Comparison of ENCODE assay signal across 31 mouse cellular contexts in the genomic region with DNA sequence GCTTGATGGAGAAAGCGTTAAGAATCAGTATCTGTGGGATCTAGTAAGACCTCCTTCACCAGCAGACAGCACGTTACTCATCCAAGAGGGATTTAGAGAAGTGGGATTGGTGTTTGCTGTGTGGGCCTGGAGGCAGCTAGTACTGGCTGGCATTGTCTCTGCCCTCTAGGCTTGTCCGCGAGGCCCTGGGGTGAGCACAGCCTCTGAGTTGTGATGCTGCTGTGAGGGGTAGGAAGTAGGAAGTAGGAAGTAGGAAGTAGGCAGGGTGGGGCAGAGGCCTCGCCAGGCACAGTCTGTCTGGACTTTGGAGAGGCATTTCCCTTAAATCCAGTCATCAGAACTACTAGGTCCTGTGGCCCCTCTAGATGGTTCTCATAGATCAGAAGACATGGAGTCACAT. TPM values are rescaled to one million over a fixed set of nuclear protein-coding genes. Genes with fewer than 3 reads are reported as not detected.
A peak's percentile ranks its signal among the peaks of the same experiment; 100 is the strongest.
DNase-seq lines count a peak whose midpoint lies in the region; ATAC-seq and TF ChIP-seq lines count a peak whose summit lies in the region.
"Had no signal": no experiment of that assay in that cellular context is flagged by ENCODE, and none has a peak within 500 bp of the region (broad histone marks: within the 10 kb centered on the region; RNA-seq: fewer than 3 reads in every experiment).

No protein-coding gene starts in this region.

- peaks cover 10% of the 10 kb centered on the region for H3K79me2 ChIP-seq in CH12.LX (replicated peaks; ENCODE audit: control insufficient read depth, extremely low read depth, insufficient read depth, poor library complexity, severe bottlenecking)

- in situ Hi-C loops in CH12.LX (cut with MboI; ENCODE audit: low pct_ligation_motif_present, low pct_unique_long_range_greater_than_20kb, low sequenced_read_pairs): loop anchor here (10.0 kb wide), 1 partner anchor 296 kb away; no protein-coding TSS in a partner anchor

- H3K9ac ChIP-seq in CH12.LX (ENCODE audit: insufficient read depth, low read depth): no peak overlapping the region
- no peak overlapping the region for H3K9ac ChIP-seq in lung, embryonic 16.5 days (ENCODE audit: low read length)
- H3K9ac ChIP-seq: embryonic facial prominence, embryonic 15.5 days; forebrain, embryonic 12.5 days; forebrain, postnatal 0 days; heart, embryonic 15.5 days; intestine, embryonic 15.5 days; limb, embryonic 12.5 days; liver, embryonic 15.5 days; neural tube, embryonic 15.5 days; stomach, embryonic 15.5 days had no signal

- H3K4me1 ChIP-seq in CH12.LX (ENCODE audit: control insufficient read depth in 1 of 2, insufficient read depth in 2 of 2): peaks cover 3 to 51% of the 10 kb centered on the region in 2 experiments
- peaks cover 8% of the 10 kb centered on the region for H3K4me1 ChIP-seq in lung, embryonic 16.5 days (replicated peaks; ENCODE audit: control insufficient read depth, insufficient read depth, low read length)
- H3K4me1 ChIP-seq: forebrain, embryonic 12.5 days; limb, embryonic 12.5 days; stomach, embryonic 15.5 days had no signal

- dilution Hi-C loops in CH12.LX (cut with MboI; ENCODE audit: extremely low pct_ligation_motif_present, extremely low pct_unique_long_range_greater_than_20kb, low sequenced_read_pairs): no loop called here

- peak overlapping the region; percentile 39; the same call in 1 of the 2 replicates for H3K27ac ChIP-seq in layer of hippocampus, adult 2 months
- no peak overlapping the region for H3K27ac ChIP-seq in CH12.LX (ENCODE audit: insufficient read depth, low read depth)
- H3K27ac ChIP-seq in lung, embryonic 16.5 days (ENCODE audit: low read length): peak overlapping the region; percentile 33
- H3K27ac ChIP-seq: embryonic facial prominence, embryonic 10.5 days; embryonic facial prominence, embryonic 15.5 days; forebrain, embryonic 12.5 days; heart, adult 2 months; heart, embryonic 15.5 days; intestine, embryonic 15.5 days; kidney, postnatal 0 days; limb, embryonic 12.5 days; liver, embryonic 15.5 days; neural tube, embryonic 15.5 days; stomach, embryonic 15.5 days had no signal

- no peak overlapping the region for H3K4me2 ChIP-seq in CH12.LX (ENCODE audit: insufficient read depth, low read depth, poor library complexity, severe bottlenecking)
- H3K4me2 ChIP-seq in lung, embryonic 16.5 days (ENCODE audit: low read depth, low read length): no peak overlapping the region
- H3K4me2 ChIP-seq: embryonic facial prominence, embryonic 15.5 days; forebrain, embryonic 12.5 days; heart, embryonic 15.5 days; intestine, embryonic 15.5 days; limb, embryonic 12.5 days; liver, embryonic 15.5 days; neural tube, embryonic 15.5 days; stomach, embryonic 15.5 days had no signal

- no peak for TF ChIP-seq CTCF in layer of hippocampus, adult 2 months (conservative IDR thresholded peaks at IDR 0.05)
- no peak for TF ChIP-seq CTCF in CH12.LX (conservative IDR thresholded peaks at IDR 0.05 in 1 of 2, IDR thresholded peaks at IDR 0.05 in 1 of 2; ENCODE audit: low read depth in 2 of 2, low read length in 2 of 2)

- TF ChIP-seq POLR2A in CH12.LX (IDR thresholded peaks at IDR 0.05; ENCODE audit: low read depth, low read length): no peak

- peaks cover 40 to 79% of the 10 kb centered on the region in 2 experiments for H3K36me3 ChIP-seq in CH12.LX (replicated peaks in 1 of 2; ENCODE audit: control insufficient read depth in 1 of 2, insufficient read depth in 1 of 2, low read length in 1 of 2)
- H3K36me3 ChIP-seq in lung, embryonic 16.5 days (ENCODE audit: control insufficient read depth, insufficient read depth, low read length): peaks cover 8% of the 10 kb centered on the region

- H3K9me3 ChIP-seq in CH12.LX (replicated peaks; ENCODE audit: low read length): peaks cover 2% of the 10 kb centered on the region
- no peaks in the 10 kb centered on the region for H3K9me3 ChIP-seq in lung, embryonic 16.5 days (ENCODE audit: control insufficient read depth, low read length)
- H3K9me3 ChIP-seq: embryonic facial prominence, embryonic 10.5 days; embryonic facial prominence, embryonic 15.5 days; forebrain, embryonic 12.5 days; heart, embryonic 15.5 days; intestine, embryonic 15.5 days; liver, embryonic 15.5 days; neural tube, embryonic 15.5 days; stomach, embryonic 15.5 days had no signal

- WGBS in lung, embryonic 16.5 days: 61% methylated on average over 5 of the region's 5 CpGs

- peak; percentile 15; the same call in 1 of the 2 replicates for ATAC-seq in lung, embryonic 16.5 days (ENCODE audit: low read depth)
- ATAC-seq in megakaryocyte-erythroid progenitor cell, adult 5-6 weeks (replicated peaks; ENCODE audit: low FRiP score, low TSS enrichment, poor library complexity, severe bottlenecking): no peak
- ATAC-seq: forebrain, postnatal 0 days; hindbrain, embryonic 16.5 days; intestine, embryonic 15.5 days had no signal

- no peaks in the 10 kb centered on the region for H3K27me3 ChIP-seq in CH12.LX (replicated peaks)
- H3K27me3 ChIP-seq in lung, embryonic 16.5 days (ENCODE audit: control insufficient read depth, insufficient read depth, low read depth, low read length): no peaks in the 10 kb centered on the region
- H3K27me3 ChIP-seq: embryonic facial prominence, embryonic 15.5 days; forebrain, embryonic 12.5 days; heart, embryonic 15.5 days; intestine, embryonic 15.5 days; limb, embryonic 12.5 days; liver, embryonic 15.5 days; neural tube, embryonic 15.5 days; stomach, embryonic 15.5 days had no signal

- no peak for TF ChIP-seq RAD21 in CH12.LX (IDR thresholded peaks at IDR 0.05; ENCODE audit: low read depth, low read length)

- no peak overlapping the region for H3K4me3 ChIP-seq in layer of hippocampus, adult 2 months
- no peak overlapping the region for H3K4me3 ChIP-seq in CH12.LX (replicated peaks in 1 of 3; ENCODE audit: low read depth in 2 of 3, low read length in 2 of 3, poor library complexity in 1 of 3)
- H3K4me3 ChIP-seq in lung, embryonic 16.5 days (ENCODE audit: low read length): no peak overlapping the region
- H3K4me3 ChIP-seq: embryonic facial prominence, embryonic 10.5 days; embryonic facial prominence, embryonic 15.5 days; forebrain, embryonic 12.5 days; heart, adult 2 months; heart, embryonic 15.5 days; intestine, embryonic 15.5 days; limb, embryonic 12.5 days; liver, embryonic 15.5 days; neural tube, embryonic 15.5 days; stomach, embryonic 15.5 days had no signal

- no peak for DNase-seq in layer of hippocampus, adult 2 months (ENCODE audit: low spot score in 2 of 2)
- no peak for DNase-seq in layer of hippocampus, postnatal 14 days (ENCODE audit: low spot score in 2 of 2)
- DNase-seq in CH12.LX (ENCODE audit: extremely low read depth): no peak
- DNase-seq in lung, postnatal 4 days: peak; percentile 26 to 36
- no peak for DNase-seq in spleen, adult 12 weeks (ENCODE audit: low spot score)
- DNase-seq in frontal cortex, postnatal 14 days (ENCODE audit: low spot score in 2 of 2): no peak
- DNase-seq: adrenal gland, postnatal 25 days; cerebellum, adult 18-20 months; cerebellum, postnatal 14 days; forebrain, postnatal 0 days; gastrocnemius, postnatal 14 days; heart, adult 2 months; kidney, adult 8-10 months; kidney, postnatal 4 days; midbrain, embryonic 14.5 days; retina, postnatal 1 day; right cerebral cortex, postnatal 14 days; thymus, postnatal 14 days had no signal

- no peak for TF ChIP-seq EP300 in CH12.LX (IDR thresholded peaks at IDR 0.05; ENCODE audit: low read length)

TF ChIP-seq in CH12.LX, 34 proteins besides CTCF, POLR2A, EP300 and RAD21:
- TF ChIP-seq ELF1 (IDR thresholded peaks at IDR 0.05; ENCODE audit: low read depth, low read length): peak; percentile 52; the same call in 1 of the 2 replicates
- TF ChIP-seq GABPA (IDR thresholded peaks at IDR 0.05; ENCODE audit: insufficient replicate concordance, low read depth, low read length): no peak

RNA-seq across cellular contexts. Expression of a gene that starts 50.6 kb away (rescaled TPM):
- 100 to 1,000 TPM; 110 to 112 TPM for total RNA-seq in layer of hippocampus, adult 2 months (2021)
- 100 to 1,000 TPM in 1 of 2 experiments, 10 to 100 TPM in 1; 97.4 to 115 TPM for total RNA-seq in layer of hippocampus, postnatal 14 days (2021)
- total RNA-seq in CH12.LX (2012; rRNA removed) (45.3 and 68.2 TPM in 2 replicates), CH12.LX (2014; rRNA removed) (16.2 and 16.4 TPM in 2 replicates)
- 78.7 and 89.1 TPM in 2 replicates for polyA plus RNA-seq in CH12.LX (2012; ENCODE audit: insufficient read length, low read depth)
- polyA plus RNA-seq in lung, embryonic 16.5 days (2015; fragmentation: Nextera tagmentation; extraction: Ambion mirVana): 10.2 and 15.2 TPM in 2 replicates
- 16.3 and 33.8 TPM in 2 replicates for total RNA-seq in megakaryocyte-erythroid progenitor cell, adult 5-6 weeks (2014; fragmentation: Nextera tagmentation)
- 3.9 and 6.4 TPM in 2 replicates for total RNA-seq in megakaryocyte-erythroid progenitor cell, adult 5-6 weeks (2017)

Comparison
In these comparisons a context has a peak if more than half of its experiments do, and no peak if none do; other contexts are left out.
1. DNase-seq: peak in lung, postnatal 4 days (2 of 2); none in layer of hippocampus, adult 2 months (0 of 2), layer of hippocampus, postnatal 14 days (0 of 2), CH12.LX (single experiment), spleen, adult 12 weeks (single experiment) and frontal cortex, postnatal 14 days (0 of 2).